Mouse (Mus musculus): ENCODE measurements around the gene Fhad1. TPM values are rescaled to one million over a fixed set of nuclear protein-coding genes. Genes with fewer than 3 reads are reported as not detected.

Gene Fhad1
- polyA plus RNA-seq, 1 experiment: 1.3 TPM

DNA sequence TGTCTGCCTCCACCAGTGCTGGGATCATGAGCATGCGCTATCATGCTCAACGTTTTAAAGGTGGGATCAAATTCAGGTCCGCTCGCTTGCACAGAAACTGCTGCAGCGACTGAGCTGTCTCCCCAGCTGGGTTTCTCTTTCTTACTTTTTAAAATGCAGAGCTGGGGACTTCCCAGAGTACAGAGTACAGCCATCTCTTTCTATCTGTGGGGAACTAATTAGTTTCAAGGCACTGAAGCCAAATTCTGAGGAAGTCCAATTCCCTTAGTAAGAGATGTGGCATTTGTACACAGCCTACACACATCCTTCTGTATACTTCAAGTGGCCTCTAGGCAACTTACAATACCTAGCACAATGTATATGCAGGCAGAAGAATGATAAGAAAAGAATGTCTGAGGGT is 62.1 kb downstream of the Fhad1 start:
- Histone ChIP-seq H3K4me1 (ENCODE audit: control insufficient read depth, insufficient read depth, low read length) (peaks cover 1% of the 10 kb centered on the region; the same call in 1 of the 2 replicates), H3K27ac (ENCODE audit: control insufficient read depth, insufficient read depth, low read depth, low read length, poor library complexity) (peak overlapping the region; percentile 21; the same call in 1 of the 2 replicates)

DNA sequence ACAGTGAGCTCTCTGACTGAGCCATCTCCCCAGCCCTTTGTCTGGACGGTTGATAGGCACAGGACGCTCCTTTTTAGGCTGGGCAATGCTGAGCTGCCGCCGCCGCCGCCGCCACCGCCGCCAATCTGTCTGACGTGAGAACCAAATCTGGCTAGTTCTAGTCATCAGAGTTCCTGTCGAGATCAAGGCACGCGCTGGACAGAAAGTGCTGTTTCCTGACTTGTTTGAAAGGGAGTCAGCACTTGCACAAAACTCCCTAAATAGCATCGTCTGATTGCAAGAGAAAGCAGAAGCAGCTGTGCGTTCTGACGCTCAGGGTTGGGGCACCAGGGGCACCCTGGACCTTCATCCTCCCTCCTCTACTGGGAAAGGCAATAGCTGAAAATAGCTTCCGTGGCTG is 62.8 kb downstream of the Fhad1 start:
- TF ChIP-seq CTCF (IDR thresholded peaks at IDR 0.05; ENCODE audit: control insufficient read depth, insufficient read depth, low read length): no peak
- no peak for TF ChIP-seq POLR2A (IDR thresholded peaks at IDR 0.05; ENCODE audit: borderline replicate concordance, control insufficient read depth, low read depth, low read length)
- 2% methylated on average over 17 of the region's 17 CpGs for WGBS
- peak overlapping the region; percentile 21 for H3K27ac ChIP-seq (ENCODE audit: control insufficient read depth, insufficient read depth, low read depth, low read length, poor library complexity)
- H3K4me3 ChIP-seq (replicated peaks; ENCODE audit: control insufficient read depth, low read depth, low read length): no peak overlapping the region
- peaks cover 1% of the 10 kb centered on the region; the same call in 1 of the 2 replicates for H3K4me1 ChIP-seq (ENCODE audit: control insufficient read depth, insufficient read depth, low read length)

More for the DNA sequence above, 62.1 kb downstream of the Fhad1 start:
- 25% methylated on average over 5 of the region's 5 CpGs for WGBS
- TF ChIP-seq POLR2A (IDR thresholded peaks at IDR 0.05; ENCODE audit: borderline replicate concordance, control insufficient read depth, low read depth, low read length): no peak
- no peak for TF ChIP-seq CTCF (IDR thresholded peaks at IDR 0.05; ENCODE audit: control insufficient read depth, insufficient read depth, low read length)
- H3K4me3 ChIP-seq (replicated peaks; ENCODE audit: control insufficient read depth, low read depth, low read length): no peak overlapping the region

DNA sequence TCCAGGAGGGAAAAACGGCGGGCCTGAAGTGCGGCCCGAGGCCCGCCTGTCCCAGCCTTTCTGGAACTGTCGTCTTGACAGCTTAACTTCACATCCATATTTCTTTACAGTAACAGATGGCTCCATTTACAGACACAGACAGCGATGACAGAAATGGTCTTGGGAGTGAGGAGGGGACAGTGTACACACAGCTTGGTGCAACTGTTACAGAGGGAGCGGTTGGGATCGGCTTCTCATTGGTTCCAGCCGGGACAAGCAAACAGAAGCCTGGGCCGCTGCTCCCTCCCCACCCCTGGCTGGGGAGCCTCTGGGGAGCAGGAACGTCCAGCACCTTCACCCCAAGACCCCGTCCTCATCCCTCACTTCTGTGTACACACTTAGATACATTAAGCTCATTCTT is 65.4 kb downstream of the Fhad1 start:
- Histone ChIP-seq H3K4me1 (ENCODE audit: control insufficient read depth, insufficient read depth, low read length) (peaks cover 1% of the 10 kb centered on the region; the same call in 1 of the 2 replicates), H3K4me3 (replicated peaks; ENCODE audit: control insufficient read depth, low read depth, low read length) (no peak overlapping the region), H3K27ac (ENCODE audit: control insufficient read depth, insufficient read depth, low read depth, low read length, poor library complexity) (no peak overlapping the region)
- 82% methylated on average over 13 of the region's 13 CpGs for WGBS
- no peak for TF ChIP-seq POLR2A (IDR thresholded peaks at IDR 0.05; ENCODE audit: borderline replicate concordance, control insufficient read depth, low read depth, low read length)
- no peak for TF ChIP-seq CTCF (IDR thresholded peaks at IDR 0.05; ENCODE audit: control insufficient read depth, insufficient read depth, low read length)

DNA sequence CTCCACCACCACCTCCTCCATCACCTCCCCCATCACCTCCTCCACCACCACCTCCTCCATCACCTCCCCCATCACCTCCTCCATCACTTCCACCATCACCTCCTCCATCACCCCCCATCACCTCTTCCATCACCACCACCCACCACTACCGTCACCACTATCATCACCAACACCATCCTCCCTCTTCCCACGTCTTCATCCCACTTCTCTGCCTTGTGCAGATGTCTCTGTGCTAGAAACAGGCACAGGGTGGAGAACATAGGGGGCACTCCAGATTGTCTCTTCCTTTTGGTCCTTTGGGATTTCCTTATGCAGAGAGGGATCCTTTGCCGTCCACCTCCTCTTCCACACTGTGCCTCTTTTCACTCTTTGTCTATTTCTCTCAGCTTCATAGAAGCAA is 66.1 kb downstream of the Fhad1 start:
- Histone ChIP-seq H3K27ac (ENCODE audit: control insufficient read depth, insufficient read depth, low read depth, low read length, poor library complexity) (no peak overlapping the region), H3K4me1 (ENCODE audit: control insufficient read depth, insufficient read depth, low read length) (peaks cover 1% of the 10 kb centered on the region; the same call in 1 of the 2 replicates), H3K4me3 (replicated peaks; ENCODE audit: control insufficient read depth, low read depth, low read length) (no peak overlapping the region)
- TF ChIP-seq POLR2A (IDR thresholded peaks at IDR 0.05; ENCODE audit: borderline replicate concordance, control insufficient read depth, low read depth, low read length) (no peak), CTCF (IDR thresholded peaks at IDR 0.05; ENCODE audit: control insufficient read depth, insufficient read depth, low read length) (no peak)
- WGBS: 90% methylated on average over 3 of the region's 3 CpGs

DNA sequence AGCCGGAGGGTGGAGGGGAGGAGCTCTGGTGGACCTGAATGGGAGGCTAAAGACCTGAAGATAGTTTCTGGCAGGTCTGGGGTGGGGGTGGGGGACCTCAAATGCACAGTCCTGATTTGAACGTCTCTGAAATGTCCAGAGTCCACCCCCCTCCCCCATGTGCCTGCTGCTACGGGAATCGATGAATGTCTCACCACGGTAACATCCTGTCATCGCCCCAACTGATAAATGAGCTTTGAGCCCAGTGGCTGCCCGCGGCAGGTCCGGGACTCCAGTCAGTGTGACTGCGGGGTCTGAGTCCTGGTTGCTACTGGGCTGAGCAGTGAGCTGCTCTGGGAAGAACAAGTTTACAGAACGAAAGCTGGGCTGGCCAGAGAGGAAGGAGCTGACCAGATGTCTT is 72.5 kb downstream of the Fhad1 start:
- H3K4me3 ChIP-seq (replicated peaks; ENCODE audit: control insufficient read depth, low read depth, low read length): no peak overlapping the region
- no peaks in the 10 kb centered on the region for H3K4me1 ChIP-seq (ENCODE audit: control insufficient read depth, insufficient read depth, low read length)
- WGBS: 72% methylated on average over 11 of the region's 11 CpGs
- no peak overlapping the region for H3K27ac ChIP-seq (ENCODE audit: control insufficient read depth, insufficient read depth, low read depth, low read length, poor library complexity)
- no peak for TF ChIP-seq CTCF (IDR thresholded peaks at IDR 0.05; ENCODE audit: control insufficient read depth, insufficient read depth, low read length)
- TF ChIP-seq POLR2A (IDR thresholded peaks at IDR 0.05; ENCODE audit: borderline replicate concordance, control insufficient read depth, low read depth, low read length): no peak

DNA sequence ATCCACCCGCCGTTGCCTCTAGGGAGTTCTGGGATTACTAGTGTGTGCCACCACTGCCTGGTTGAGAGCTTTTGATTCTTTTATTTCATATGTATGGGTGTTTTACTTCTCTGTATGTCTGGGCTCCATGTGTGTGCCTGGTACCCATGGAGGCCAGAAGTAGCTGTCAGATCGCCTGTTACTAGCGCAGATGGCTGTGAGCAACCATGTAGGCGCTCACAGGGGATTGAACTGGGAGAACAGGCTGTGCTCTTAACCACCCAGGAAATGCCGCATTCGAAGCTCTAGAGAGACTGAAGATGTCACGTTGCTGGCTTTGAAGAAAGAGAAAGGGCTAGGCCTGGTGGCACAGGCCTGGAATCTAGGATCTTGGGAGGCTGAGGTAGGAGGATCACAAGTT is 73.6 kb downstream of the Fhad1 start:
- Histone ChIP-seq H3K4me1 (ENCODE audit: control insufficient read depth, insufficient read depth, low read length) (no peaks in the 10 kb centered on the region), H3K27ac (ENCODE audit: control insufficient read depth, insufficient read depth, low read depth, low read length, poor library complexity) (no peak overlapping the region), H3K4me3 (replicated peaks; ENCODE audit: control insufficient read depth, low read depth, low read length) (no peak overlapping the region)
- WGBS: 84% methylated on average over 8 of the region's 8 CpGs
- TF ChIP-seq CTCF (IDR thresholded peaks at IDR 0.05; ENCODE audit: control insufficient read depth, insufficient read depth, low read length): no peak
- no peak for TF ChIP-seq POLR2A (IDR thresholded peaks at IDR 0.05; ENCODE audit: borderline replicate concordance, control insufficient read depth, low read depth, low read length)

DNA sequence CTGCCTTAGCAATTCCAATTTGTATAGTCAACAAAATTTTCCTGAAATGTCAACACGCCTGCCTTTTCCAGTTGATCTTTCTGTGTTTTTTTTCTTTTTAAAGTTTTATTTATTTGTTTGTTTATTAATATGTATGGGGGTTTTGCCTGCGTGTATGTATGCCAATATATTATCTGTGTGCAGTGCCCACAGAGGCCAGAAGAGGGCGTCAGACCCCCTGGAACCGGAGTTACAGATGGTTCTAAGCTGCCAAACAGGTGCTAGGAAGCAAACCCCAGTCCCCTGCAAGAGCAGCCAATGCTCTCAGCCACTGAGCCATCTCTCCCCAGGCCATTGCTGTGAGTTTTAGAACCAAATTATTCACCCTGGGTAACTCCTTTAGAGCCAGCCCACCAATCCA is 76.3 kb downstream of the Fhad1 start:
- TF ChIP-seq POLR2A (IDR thresholded peaks at IDR 0.05; ENCODE audit: borderline replicate concordance, control insufficient read depth, low read depth, low read length) (no peak), CTCF (IDR thresholded peaks at IDR 0.05; ENCODE audit: control insufficient read depth, insufficient read depth, low read length) (peak; percentile 19; the same call in 1 of the 2 replicates)
- no peaks in the 10 kb centered on the region for H3K4me1 ChIP-seq (ENCODE audit: control insufficient read depth, insufficient read depth, low read length)
- 74% methylated on average over 4 of the region's 4 CpGs for WGBS
- H3K4me3 ChIP-seq (replicated peaks; ENCODE audit: control insufficient read depth, low read depth, low read length): no peak overlapping the region
- H3K27ac ChIP-seq (ENCODE audit: control insufficient read depth, insufficient read depth, low read depth, low read length, poor library complexity): no peak overlapping the region

DNA sequence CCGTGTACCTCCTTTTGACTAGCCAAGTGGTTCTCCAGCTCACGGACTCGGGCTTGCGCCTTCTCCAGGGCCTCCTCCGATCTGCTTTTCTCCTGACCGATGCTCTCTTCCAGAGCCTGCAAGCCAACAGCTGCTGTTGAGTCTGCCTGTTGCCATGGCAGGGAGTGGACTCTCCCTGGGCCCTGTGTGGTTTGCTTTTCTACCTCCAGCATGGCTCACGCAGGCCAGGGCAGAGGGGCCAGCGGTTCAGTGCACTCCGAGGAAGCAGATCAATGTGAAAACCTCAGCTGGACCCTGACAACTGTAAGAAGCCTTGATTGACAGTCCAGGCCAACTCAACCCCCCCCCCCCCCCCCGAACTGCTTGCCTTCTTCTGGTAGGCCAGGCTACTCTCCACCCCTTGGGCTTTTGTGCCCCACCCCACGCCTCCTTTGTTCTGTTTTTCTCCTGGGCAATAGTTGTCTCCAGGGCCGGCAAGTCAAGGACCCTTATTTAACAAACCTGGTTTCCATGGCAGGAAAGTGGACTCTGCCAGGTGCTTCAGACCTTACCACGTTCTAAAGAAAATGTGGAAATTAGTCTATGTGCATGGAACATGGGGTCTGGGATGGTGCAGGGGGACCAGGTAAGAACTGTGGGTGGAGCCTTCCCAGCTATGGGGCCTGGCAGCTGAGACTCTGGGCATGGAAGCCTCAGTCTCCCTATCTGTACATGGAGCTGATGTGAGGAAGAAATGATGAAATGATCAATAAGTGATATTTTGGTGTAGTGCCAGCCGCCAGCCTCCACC is 81.9 kb downstream of the Fhad1 start:
- no peak overlapping the region for H3K27ac ChIP-seq (ENCODE audit: control insufficient read depth, insufficient read depth, low read depth, low read length, poor library complexity)
- no peak for TF ChIP-seq CTCF (IDR thresholded peaks at IDR 0.05; ENCODE audit: control insufficient read depth, insufficient read depth, low read length)
- no peak for TF ChIP-seq POLR2A (IDR thresholded peaks at IDR 0.05; ENCODE audit: borderline replicate concordance, control insufficient read depth, low read depth, low read length)
- no peak overlapping the region for H3K4me3 ChIP-seq (replicated peaks; ENCODE audit: control insufficient read depth, low read depth, low read length)
- no peaks in the 10 kb centered on the region for H3K4me1 ChIP-seq (ENCODE audit: control insufficient read depth, insufficient read depth, low read length)
- 82% methylated on average over 14 of the region's 14 CpGs for WGBS

Measured in bone marrow, adult 2 months (tissue).